Mouse (Mus musculus): ENCODE data around the gene Ephb4. TPM values are rescaled to one million over a fixed set of nuclear protein-coding genes. Genes with fewer than 3 reads are reported as not detected.

Gene Ephb4
- polyA plus RNA-seq (2012; rRNA removed) = 4.9 and 5.0 TPM in 2 replicates

DNA sequence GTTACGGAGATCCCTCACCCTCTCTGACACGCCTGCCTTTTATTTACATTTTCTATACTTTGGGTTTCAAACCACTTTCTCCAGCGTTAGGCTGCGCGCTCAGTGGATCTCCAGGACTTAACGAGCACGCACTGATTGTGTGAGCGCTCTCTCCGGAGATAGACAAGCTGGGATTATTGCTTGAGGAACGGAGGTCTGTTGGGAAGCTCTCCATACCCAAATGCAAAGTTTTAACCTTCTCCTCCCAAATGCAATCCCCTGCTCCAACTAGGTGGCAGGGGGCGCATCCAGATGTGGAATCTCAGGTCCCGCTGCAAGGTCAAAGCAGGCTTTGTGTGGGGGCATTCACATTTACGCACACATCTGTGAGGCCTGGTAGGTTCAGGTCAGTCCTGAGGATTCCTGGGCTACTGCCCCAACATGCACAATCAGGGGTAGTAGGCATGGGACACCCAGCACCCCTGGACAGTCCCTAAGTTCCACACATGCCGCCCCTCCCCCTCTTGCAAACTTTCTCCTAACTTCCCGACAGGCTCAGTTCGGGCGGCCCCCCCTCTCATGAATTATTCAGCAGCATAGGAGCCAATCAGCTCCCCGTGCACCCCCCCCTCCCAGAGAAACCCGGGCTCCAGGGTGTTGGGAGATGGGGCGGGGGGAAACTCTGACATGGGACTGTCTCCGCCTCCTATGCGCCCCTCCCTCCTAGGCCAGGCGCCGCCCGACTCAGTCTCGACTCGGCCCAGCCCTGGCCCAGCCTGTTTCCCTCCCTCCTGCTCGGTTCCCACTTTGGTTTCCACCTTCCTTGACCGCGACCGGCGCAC lies at the start of gene Ephb4:
Gene Ephb4, plus strand, starts transcription at position 726 of the 821 bp plus-strand sequence.
- TF ChIP-seq CTCF (IDR thresholded peaks at IDR 0.05; ENCODE audit: borderline replicate concordance, insufficient read depth, low read depth, low read length) (no peak), POLR2A (IDR thresholded peaks at IDR 0.05; ENCODE audit: borderline replicate concordance, insufficient read depth, low read length) (no peak)
- Histone ChIP-seq H3K27me3 (ENCODE audit: control insufficient read depth, insufficient read depth, low read length) (no peaks in the 10 kb centered on the region; the same call in 1 of the 2 replicates), H3K27ac (ENCODE audit: insufficient read depth, low read length) (no peak within 1 kb of the TSS), H3K4me1 (ENCODE audit: control insufficient read depth, insufficient read depth, low read length) (no peaks in the 10 kb centered on the region), H3K4me3 (replicated peaks; ENCODE audit: insufficient read depth, low read depth, low read length) (peak within 1 kb of the TSS; percentile 14)
- peak; percentile 25 to 54 for DNase-seq
- 4% methylated on average over 32 of the region's 32 CpGs for WGBS

GRCm38 (mm10) chr5:137301253-137301652 lies 48.7 kb upstream of the Ephb4 start:
- 25% methylated on average over 21 of the region's 21 CpGs for WGBS

DNA sequence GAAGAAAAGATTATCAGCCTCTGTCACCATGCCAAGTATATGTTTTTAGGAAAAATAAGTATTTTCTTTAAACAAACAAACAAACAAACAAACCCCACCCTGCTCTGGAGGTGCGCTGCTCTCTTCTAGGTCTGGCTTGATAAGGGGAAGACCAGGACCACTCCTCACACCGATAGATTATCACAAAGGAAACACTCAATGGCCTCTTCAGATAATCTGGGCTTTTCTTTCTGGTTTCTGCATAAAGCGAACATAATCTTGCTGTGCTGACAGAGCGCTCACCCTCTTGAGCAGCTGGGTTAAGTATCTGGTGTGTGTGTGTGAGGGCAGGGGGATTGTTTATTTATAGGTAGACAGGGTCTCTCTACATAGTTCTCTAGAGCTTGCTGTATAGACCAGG lies 46.3 kb upstream of the Ephb4 start:
- no peak for TF ChIP-seq POLR2A (IDR thresholded peaks at IDR 0.05; ENCODE audit: borderline replicate concordance, insufficient read depth, low read length)
- no peak for TF ChIP-seq CTCF (IDR thresholded peaks at IDR 0.05; ENCODE audit: borderline replicate concordance, insufficient read depth, low read depth, low read length)
- no peaks in the 10 kb centered on the region for H3K27me3 ChIP-seq (ENCODE audit: control insufficient read depth, insufficient read depth, low read length)
- peaks cover 3% of the 10 kb centered on the region; the same call in 1 of the 2 replicates for H3K4me1 ChIP-seq (ENCODE audit: control insufficient read depth, insufficient read depth, low read length)
- DNase-seq = no peak
- H3K27ac ChIP-seq (ENCODE audit: insufficient read depth, low read length) = no peak overlapping the region
- H3K4me3 ChIP-seq (replicated peaks; ENCODE audit: insufficient read depth, low read depth, low read length) = no peak overlapping the region
- WGBS = 88% methylated on average over 4 of the region's 4 CpGs

More at GRCm38 (mm10) chr5:137301253-137301652, 48.7 kb upstream of the Ephb4 start:
- no peak for DNase-seq
- H3K4me3 ChIP-seq (replicated peaks; ENCODE audit: insufficient read depth, low read depth, low read length) = no peak overlapping the region
- H3K27me3 ChIP-seq (ENCODE audit: control insufficient read depth, insufficient read depth, low read length) = no peaks in the 10 kb centered on the region
- peaks cover 3% of the 10 kb centered on the region; the same call in 1 of the 2 replicates for H3K4me1 ChIP-seq (ENCODE audit: control insufficient read depth, insufficient read depth, low read length)
- no peak for TF ChIP-seq CTCF (IDR thresholded peaks at IDR 0.05; ENCODE audit: borderline replicate concordance, insufficient read depth, low read depth, low read length)
- TF ChIP-seq POLR2A (IDR thresholded peaks at IDR 0.05; ENCODE audit: borderline replicate concordance, insufficient read depth, low read length) = no peak
- no peak overlapping the region for H3K27ac ChIP-seq (ENCODE audit: insufficient read depth, low read length)

GRCm38 (mm10) chr5:137304165-137304564 lies 45.7 kb upstream of the Ephb4 start:
- TF ChIP-seq CTCF (IDR thresholded peaks at IDR 0.05; ENCODE audit: borderline replicate concordance, insufficient read depth, low read depth, low read length) (no peak), POLR2A (IDR thresholded peaks at IDR 0.05; ENCODE audit: borderline replicate concordance, insufficient read depth, low read length) (no peak)
- 60% methylated on average over 3 of the region's 3 CpGs for WGBS
- peaks cover 3% of the 10 kb centered on the region; the same call in 1 of the 2 replicates for H3K4me1 ChIP-seq (ENCODE audit: control insufficient read depth, insufficient read depth, low read length)
- no peak overlapping the region for H3K27ac ChIP-seq (ENCODE audit: insufficient read depth, low read length)
- no peaks in the 10 kb centered on the region for H3K27me3 ChIP-seq (ENCODE audit: control insufficient read depth, insufficient read depth, low read length)
- no peak for DNase-seq
- H3K4me3 ChIP-seq (replicated peaks; ENCODE audit: insufficient read depth, low read depth, low read length) = no peak overlapping the region

DNA sequence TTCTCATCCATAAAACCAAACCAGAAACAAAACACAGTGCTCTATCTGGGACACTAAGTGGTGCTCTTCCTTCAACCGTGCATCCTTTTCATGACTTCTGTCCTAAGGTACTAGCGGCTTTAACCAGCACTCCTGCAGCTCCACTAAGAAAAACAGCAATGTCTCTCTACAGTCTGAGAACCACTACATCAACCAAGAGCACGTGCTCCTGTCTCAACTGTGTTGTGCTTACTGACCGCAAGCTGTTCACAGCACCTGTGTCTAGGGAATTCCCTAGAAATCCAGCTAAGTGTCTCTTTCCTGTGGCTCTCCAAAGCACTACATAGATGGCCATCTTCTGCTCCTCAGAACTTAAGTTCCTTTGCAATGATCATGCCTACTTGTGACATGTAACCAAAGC lies 45.1 kb upstream of the Ephb4 start:
- 25% methylated on average over 4 of the region's 4 CpGs for WGBS
- TF ChIP-seq POLR2A (IDR thresholded peaks at IDR 0.05; ENCODE audit: borderline replicate concordance, insufficient read depth, low read length) (no peak), CTCF (IDR thresholded peaks at IDR 0.05; ENCODE audit: borderline replicate concordance, insufficient read depth, low read depth, low read length) (no peak)
- DNase-seq = no peak
- Histone ChIP-seq H3K4me1 (ENCODE audit: control insufficient read depth, insufficient read depth, low read length) (peaks cover 3% of the 10 kb centered on the region; the same call in 1 of the 2 replicates), H3K27me3 (ENCODE audit: control insufficient read depth, insufficient read depth, low read length) (no peaks in the 10 kb centered on the region), H3K4me3 (replicated peaks; ENCODE audit: insufficient read depth, low read depth, low read length) (no peak overlapping the region), H3K27ac (ENCODE audit: insufficient read depth, low read length) (no peak overlapping the region)

DNA sequence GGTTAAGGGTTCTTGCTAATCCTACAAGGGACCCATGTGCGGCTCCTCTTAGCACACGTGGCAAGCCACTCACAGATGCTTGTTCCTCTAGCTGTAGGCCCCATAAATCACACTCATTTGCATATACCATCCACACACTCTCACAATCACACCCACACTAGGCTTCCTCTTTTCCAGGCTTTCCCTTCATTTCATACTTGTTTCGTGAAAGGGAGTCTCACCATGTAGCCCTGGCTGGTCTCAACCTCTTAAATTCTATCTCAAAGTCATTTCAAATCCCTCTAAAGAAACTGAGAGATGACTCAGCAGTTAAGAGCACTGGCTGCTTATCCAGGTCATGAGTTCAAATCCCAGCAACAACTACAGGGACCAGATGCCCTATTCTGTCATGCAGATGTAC lies 44.1 kb upstream of the Ephb4 start:
- H3K27ac ChIP-seq (ENCODE audit: insufficient read depth, low read length) = no peak overlapping the region
- H3K4me3 ChIP-seq (replicated peaks; ENCODE audit: insufficient read depth, low read depth, low read length) = no peak overlapping the region
- peaks cover 3% of the 10 kb centered on the region; the same call in 1 of the 2 replicates for H3K4me1 ChIP-seq (ENCODE audit: control insufficient read depth, insufficient read depth, low read length)
- no peak for TF ChIP-seq POLR2A (IDR thresholded peaks at IDR 0.05; ENCODE audit: borderline replicate concordance, insufficient read depth, low read length)
- no peak for TF ChIP-seq CTCF (IDR thresholded peaks at IDR 0.05; ENCODE audit: borderline replicate concordance, insufficient read depth, low read depth, low read length)
- no peak for DNase-seq
- no peaks in the 10 kb centered on the region for H3K27me3 ChIP-seq (ENCODE audit: control insufficient read depth, insufficient read depth, low read length)
- 43% methylated on average over 3 of the region's 3 CpGs for WGBS

DNA sequence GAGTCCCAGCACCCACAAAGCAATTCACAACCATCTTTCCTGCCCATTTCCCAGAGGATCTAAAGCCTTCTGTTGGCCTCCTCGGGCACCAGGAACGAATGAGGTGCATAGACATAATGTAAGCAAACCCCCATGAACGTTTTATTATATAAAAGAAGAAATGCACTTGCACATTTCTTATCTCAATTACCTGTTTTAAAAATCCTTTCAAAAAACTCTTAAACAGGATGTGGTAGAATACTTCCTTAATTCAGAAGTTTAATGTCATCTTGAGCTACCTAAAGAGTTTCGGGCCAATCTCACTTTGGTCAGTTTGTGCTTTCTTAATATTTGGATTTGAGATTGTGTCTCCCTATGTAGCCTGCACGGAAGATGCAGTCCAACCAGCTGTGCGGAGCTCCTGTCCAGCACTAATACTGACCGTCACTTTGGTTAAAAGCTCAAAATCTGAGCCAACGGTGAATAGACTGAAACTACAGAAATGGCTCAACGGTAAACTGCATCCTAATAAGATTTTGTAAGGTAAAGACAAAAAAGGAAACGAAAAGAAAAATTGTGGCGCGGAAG lies 43.4 kb upstream of the Ephb4 start:
- no peak for DNase-seq
- H3K27ac ChIP-seq (ENCODE audit: insufficient read depth, low read length) = peak overlapping the region; percentile 74; the same call in 1 of the 2 replicates
- peak overlapping the region; percentile 95 for H3K4me3 ChIP-seq (replicated peaks; ENCODE audit: insufficient read depth, low read depth, low read length)
- 7% methylated on average over 12 of the region's 12 CpGs for WGBS
- no peaks in the 10 kb centered on the region for H3K27me3 ChIP-seq (ENCODE audit: control insufficient read depth, insufficient read depth, low read length)
- no peak for TF ChIP-seq POLR2A (IDR thresholded peaks at IDR 0.05; ENCODE audit: borderline replicate concordance, insufficient read depth, low read length)
- TF ChIP-seq CTCF (IDR thresholded peaks at IDR 0.05; ENCODE audit: borderline replicate concordance, insufficient read depth, low read depth, low read length) = no peak
- peaks cover 3% of the 10 kb centered on the region; the same call in 1 of the 2 replicates for H3K4me1 ChIP-seq (ENCODE audit: control insufficient read depth, insufficient read depth, low read length)
